Mouse (Mus musculus) hindbrain, embryonic 12.5 days (tissue): ENCODE data around the gene Rps17. TPM values are rescaled to one million over a fixed set of nuclear protein-coding genes. Genes with fewer than 3 reads are reported as not detected.

Experiments
- ATAC-seq: fragments of 200-750 bp; cut with Nextera tagmentation; 2 replicates; pipeline ENCODE4 v1.8.0; 2017; ENCODE audit warnings: moderate TSS enrichment; ENCODE audit not compliant: low FRiP score
- H3K27ac ChIP-seq: fragments of 300-500 bp; sonication (generic); 2 replicates; pipeline ENCODE4 v1.5.1; 2016; ENCODE audit warnings: mild to moderate bottlenecking
- H3K27me3 ChIP-seq: fragments of 300-500 bp; sonication (generic); 2 replicates; pipeline ENCODE4 v1.6.1; 2016; ENCODE audit warnings: mild to moderate bottlenecking
- H3K36me3 ChIP-seq: fragments of 300-500 bp; sonication (generic); 2 replicates; pipeline ENCODE4 v1.6.1; 2016; ENCODE audit warnings: mild to moderate bottlenecking
- H3K4me1 ChIP-seq: fragments of 300-500 bp; sonication (generic); 2 replicates; pipeline ENCODE4 v1.6.1; 2016
- H3K4me2 ChIP-seq: fragments of 300-500 bp; sonication (generic); replicated peaks from 2 replicates; pipeline ENCODE4 v1.6.1; 2016; ENCODE audit warnings: mild to moderate bottlenecking
- H3K4me3 ChIP-seq: fragments of 300-500 bp; sonication (generic); 2 replicates; pipeline ENCODE4 v1.5.1; 2016; ENCODE audit warnings: mild to moderate bottlenecking
- H3K9ac ChIP-seq: fragments of 300-500 bp; sonication (generic); 2 replicates; pipeline ENCODE4 v1.6.1; 2016; ENCODE audit warnings: mild to moderate bottlenecking, moderate library complexity
- H3K9me3 ChIP-seq: fragments of 300-500 bp; sonication (generic); replicated peaks from 2 replicates; pipeline ENCODE4 v1.6.1; 2016; ENCODE audit warnings: mild to moderate bottlenecking
- WGBS: fragments of 180-500 bp; shearing (Covaris S2); methylation state at CpG from one replicate; pipeline ENCODE4 v1.1.7; 2016; 5-methylcytosine and 5-hydroxymethylcytosine counted together
- polyA plus RNA-seq: library from polyadenylated mRNA; unstranded; fragments of >200 nt; fragmentation: Nextera tagmentation; extraction: Ambion mirVana; gene quantifications from 2 replicates; pipeline ENCODE4 v1.2.1, GENCODE M21; 2016

The Rps17 gene
- polyA plus RNA-seq, 1 experiment from 2014 or later: 914 TPM

DNA sequence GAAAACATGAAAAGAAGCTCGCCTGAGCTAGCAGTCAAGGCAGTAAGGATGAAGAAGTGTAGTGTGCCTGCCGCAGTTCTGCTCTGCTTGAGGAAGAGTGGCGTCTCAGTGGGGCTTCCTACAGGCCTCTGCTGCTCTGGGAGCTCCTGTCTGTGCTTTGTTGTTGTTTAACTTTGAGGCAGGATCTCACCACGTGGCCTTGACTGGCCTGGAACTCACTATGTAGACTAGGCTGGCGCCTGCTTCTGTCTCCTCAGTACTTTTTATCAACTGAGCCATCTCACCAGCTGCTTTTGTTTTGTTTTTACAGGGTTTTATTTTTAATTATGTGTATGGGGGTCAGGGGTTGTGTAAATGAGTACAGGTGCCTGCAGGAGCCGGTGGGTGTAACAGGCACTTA lies 46.8 kb downstream of the Rps17 start:
- H3K9ac ChIP-seq: no peak overlapping the region
- no peaks in the 10 kb centered on the region for H3K9me3 ChIP-seq
- H3K4me1 ChIP-seq: 0 out of 2 replicates have a peak, but pooled peaks cover 5% of the 10 kb centered on the region
- H3K4me3 ChIP-seq: no peak overlapping the region
- no peaks in the 10 kb centered on the region for H3K36me3 ChIP-seq
- 34% methylated on average over 6 of the region's 6 CpGs for WGBS
- no peaks in the 10 kb centered on the region; the same call in 1 of the 2 replicates for H3K27me3 ChIP-seq
- no peak overlapping the region for H3K4me2 ChIP-seq
- ATAC-seq: no peak
- no peak overlapping the region for H3K27ac ChIP-seq

DNA sequence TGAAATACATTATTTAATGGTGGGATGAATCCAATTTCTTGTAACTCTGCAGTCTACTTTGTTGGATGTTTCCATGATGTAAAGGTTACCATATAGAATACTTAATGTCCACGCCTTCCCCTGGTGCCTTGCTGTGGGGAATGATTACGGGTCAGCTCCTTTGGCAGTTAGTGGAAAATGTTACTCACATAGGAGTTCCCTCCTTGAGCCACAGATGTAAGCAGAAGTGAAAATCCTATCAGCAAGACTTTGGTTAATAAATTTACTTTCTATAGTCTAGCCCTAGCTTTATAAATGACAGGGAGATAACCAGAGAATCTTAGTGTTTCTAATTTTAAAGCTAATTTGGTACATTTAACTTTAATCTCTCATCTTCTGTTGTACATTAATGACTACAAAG lies 49.9 kb downstream of the Rps17 start:
- ATAC-seq: no peak
- WGBS: 87% methylated on average over 2 of the region's 2 CpGs
- H3K27me3 ChIP-seq: no peaks in the 10 kb centered on the region
- no peak overlapping the region for H3K4me2 ChIP-seq
- no peaks in the 10 kb centered on the region for H3K36me3 ChIP-seq
- H3K4me1 ChIP-seq: no peaks in the 10 kb centered on the region
- H3K4me3 ChIP-seq: no peak overlapping the region
- H3K27ac ChIP-seq: no peak overlapping the region
- H3K9me3 ChIP-seq: no peaks in the 10 kb centered on the region
- H3K9ac ChIP-seq: no peak overlapping the region

Other genes starting within 250 kb of the Rps17 start
- gene Slc28a1, start 230.5 kb downstream of the Rps17 start, polyA plus RNA-seq: not detected in 2 replicates
- gene Pde8a, start 131.7 kb downstream of the Rps17 start, polyA plus RNA-seq: 4.1 and 4.2 TPM in 2 replicates
- gene Cpeb1, start 110.2 kb upstream of the Rps17 start, polyA plus RNA-seq: 2.5 and 2.9 TPM in 2 replicates
- 73.3 and 75.0 TPM in 2 replicates for gene Ap3b2, start 148.7 kb upstream of the Rps17 start, polyA plus RNA-seq
- gene BC048679, start 153.0 kb upstream of the Rps17 start, polyA plus RNA-seq: not detected in 2 replicates
- 0.46 and 0.53 TPM in 2 replicates for gene Fsd2, start 221.7 kb upstream of the Rps17 start, polyA plus RNA-seq
- gene Whamm, start 226.0 kb upstream of the Rps17 start, polyA plus RNA-seq: 7.8 and 7.9 TPM in 2 replicates